Mouse (Mus musculus) testis, adult 2 months (tissue): Measurements from ENCODE around the gene Gm2a. TPM values are rescaled to one million over a fixed set of nuclear protein-coding genes. Genes with fewer than 3 reads are reported as not detected.

Source experiments
- H3K27ac ChIP-seq: fragments of 200-500 bp; 2 replicates; pipeline ENCODE4 v1.5.1; 2012; ENCODE audit warnings: low read depth, low read length; ENCODE audit not compliant: control insufficient read depth, insufficient read depth
- H3K27me3 ChIP-seq: fragments of 200-500 bp; 2 replicates; pipeline ENCODE4 v1.6.1; 2012; ENCODE audit warnings: mild to moderate bottlenecking, low read length, moderate library complexity; ENCODE audit not compliant: control insufficient read depth, insufficient read depth
- H3K36me3 ChIP-seq: fragments of 200-500 bp; 2 replicates; pipeline ENCODE4 v1.6.1; 2012; ENCODE audit warnings: mild to moderate bottlenecking, low read length; ENCODE audit not compliant: control insufficient read depth, insufficient read depth
- H3K4me1 ChIP-seq: fragments of 200-500 bp; 2 replicates; pipeline ENCODE4 v1.6.1; 2012; ENCODE audit warnings: low read length; ENCODE audit not compliant: control insufficient read depth, insufficient read depth
- H3K4me3 ChIP-seq: fragments of 200-500 bp; 2 replicates; pipeline ENCODE4 v1.5.1; 2012; ENCODE audit warnings: low read depth, mild to moderate bottlenecking, low read length, moderate library complexity, mixed read lengths; ENCODE audit not compliant: control insufficient read depth
- CTCF ChIP-seq: fragments of 200-500 bp; IDR thresholded peaks from 2 replicates; pipeline ENCODE4 v1.5.1; 2012; ENCODE audit warnings: low read depth, mild to moderate bottlenecking, inconsistent platforms, low read length, moderate library complexity; ENCODE audit not compliant: control insufficient read depth, insufficient read depth, insufficient replicate concordance
- POLR2A ChIP-seq: fragments of 200-500 bp; IDR thresholded peaks from 2 replicates; pipeline ENCODE4 v1.6.1; 2012; ENCODE audit warnings: low read depth, mild to moderate bottlenecking, inconsistent platforms, low read length, moderate library complexity; ENCODE audit not compliant: control insufficient read depth
- polyA plus RNA-seq: library from polyadenylated mRNA; depleted of rRNA; stranded (reverse); fragments of >200 nt; gene quantifications from 2 replicates; pipeline ENCODE4 v1.2.3, GENCODE M21; 2012

Gene Gm2a
- polyA plus RNA-seq, 1 experiment = 137 TPM

GRCm38 (mm10) chr11:55071344-55071743, 26.6 kb upstream of the Gm2a start:
- TF ChIP-seq CTCF (no peak), POLR2A (no peak)
- Histone ChIP-seq H3K27me3 (no peaks in the 10 kb centered on the region), H3K27ac (no peak overlapping the region), H3K4me1 (no peaks in the 10 kb centered on the region), H3K4me3 (no peak overlapping the region), H3K36me3 (no peaks in the 10 kb centered on the region)

- TF ChIP-seq POLR2A (no peak), CTCF (no peak)
- Histone ChIP-seq H3K4me3 (no peak overlapping the region), H3K27me3 (no peaks in the 10 kb centered on the region), H3K4me1 (peaks cover 2% of the 10 kb centered on the region), H3K27ac (no peak overlapping the region), H3K36me3 (no peaks in the 10 kb centered on the region)
These were observed 25.4 kb upstream of the Gm2a start for GRCm38 (mm10) chr11:55072467-55072866.

- Histone ChIP-seq H3K4me1 (peaks cover 4% of the 10 kb centered on the region), H3K36me3 (no peaks in the 10 kb centered on the region), H3K27ac (no peak overlapping the region), H3K27me3 (no peaks in the 10 kb centered on the region), H3K4me3 (no peak overlapping the region)
- TF ChIP-seq POLR2A (no peak), CTCF (no peak)
These were observed 24.7 kb upstream of the Gm2a start for GRCm38 (mm10) chr11:55073191-55073590.

DNA sequence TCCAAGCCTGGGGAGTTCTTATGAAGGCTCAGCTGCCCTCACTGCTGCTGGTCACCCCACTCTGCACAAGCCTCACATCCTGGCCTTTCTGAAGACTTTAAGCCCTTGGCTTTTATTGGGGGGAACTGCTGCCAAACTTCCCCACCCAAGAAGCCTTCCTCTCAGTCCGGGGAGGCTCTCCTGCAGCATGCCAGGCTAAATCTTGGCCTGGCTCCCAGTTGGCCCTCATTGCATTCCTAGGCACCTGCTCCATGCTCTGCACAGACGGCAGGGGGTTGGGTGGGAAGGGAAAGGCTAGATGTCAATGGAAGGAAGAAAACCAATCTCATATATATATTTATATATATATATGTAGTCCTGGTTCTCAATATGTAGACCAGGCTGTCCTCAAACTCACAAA, 22.3 kb upstream of the Gm2a start:
- Histone ChIP-seq H3K36me3 (no peaks in the 10 kb centered on the region), H3K27me3 (no peaks in the 10 kb centered on the region), H3K27ac (no peak overlapping the region), H3K4me1 (peaks cover 4% of the 10 kb centered on the region), H3K4me3 (no peak overlapping the region)
- TF ChIP-seq POLR2A (no peak), CTCF (no peak)

GRCm38 (mm10) chr11:55076234-55076633, 21.7 kb upstream of the Gm2a start:
- TF ChIP-seq POLR2A (no peak), CTCF (no peak)
- H3K27me3 ChIP-seq = no peaks in the 10 kb centered on the region
- no peak overlapping the region for H3K4me3 ChIP-seq
- peaks cover 4% of the 10 kb centered on the region for H3K4me1 ChIP-seq
- no peak overlapping the region for H3K27ac ChIP-seq
- H3K36me3 ChIP-seq = no peaks in the 10 kb centered on the region

DNA sequence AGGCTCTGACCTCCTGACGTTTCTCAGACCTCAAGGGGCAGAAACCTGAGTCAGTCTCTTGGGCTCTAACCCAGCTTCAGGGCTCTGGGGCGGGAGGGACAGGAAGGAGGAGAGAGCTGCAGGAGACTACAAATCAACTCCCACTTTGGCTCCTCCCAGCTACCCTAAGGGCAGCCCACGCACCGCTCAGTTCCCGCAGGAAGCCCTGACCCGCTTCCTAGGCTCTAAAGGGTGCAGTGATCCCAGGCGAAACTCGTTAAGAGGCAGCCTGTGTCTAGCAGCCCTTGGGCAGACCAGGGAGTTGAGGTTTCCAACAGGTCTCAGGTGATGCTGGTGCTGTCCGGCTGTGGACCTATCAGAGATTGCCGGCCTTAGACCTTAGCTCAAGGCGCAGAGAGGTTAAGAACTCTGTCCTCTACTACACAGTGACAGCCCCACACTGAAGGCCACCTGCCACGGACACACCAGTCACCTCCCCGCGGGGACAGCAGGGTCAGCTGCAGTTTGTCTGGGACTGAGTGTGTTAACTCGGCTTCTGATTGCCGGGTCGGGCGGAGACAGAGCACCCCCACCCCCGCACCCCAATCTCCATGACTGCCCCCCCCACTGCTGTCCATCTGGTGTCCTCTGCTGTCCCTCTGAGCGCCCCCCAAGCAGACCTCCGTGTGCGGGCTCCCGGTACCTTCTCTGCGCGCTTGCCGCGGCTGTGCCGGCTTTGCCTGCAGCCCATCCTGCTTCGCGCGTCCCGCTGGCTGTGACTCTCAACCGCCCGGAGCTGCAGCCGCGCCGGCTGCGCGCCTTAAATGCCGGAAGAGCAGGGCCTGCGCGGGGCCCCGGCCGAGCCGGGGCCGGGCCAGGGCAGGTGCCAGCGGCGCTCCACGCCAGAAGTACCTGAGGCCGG, 20.3 kb upstream of the Gm2a start, which contains the start of gene Ccdc69:
Ccdc69 (minus strand) TSS at position 801 of the 901 bp plus-strand sequence.
- H3K36me3 ChIP-seq = no peaks in the 10 kb centered on the region
- H3K4me1 ChIP-seq = peaks cover 4% of the 10 kb centered on the region
- no peaks in the 10 kb centered on the region for H3K27me3 ChIP-seq
- TF ChIP-seq CTCF (no peak), POLR2A (peak; percentile 63)
- H3K4me3 ChIP-seq = peak within 1 kb of the TSS; percentile 48
- peak within 1 kb of the TSS; percentile 86 for H3K27ac ChIP-seq

- TF ChIP-seq CTCF (no peak), POLR2A (no peak)
- peaks cover 4% of the 10 kb centered on the region for H3K4me1 ChIP-seq
- no peak overlapping the region for H3K4me3 ChIP-seq
- H3K27me3 ChIP-seq = no peaks in the 10 kb centered on the region
- H3K36me3 ChIP-seq = no peaks in the 10 kb centered on the region
- H3K27ac ChIP-seq = peak overlapping the region; percentile 12; the same call in 1 of the 2 replicates
These were observed 19.4 kb upstream of the Gm2a start for GRCm38 (mm10) chr11:55078502-55078901.
